8 mouse cellular contexts compared by ENCODE assay signal in genomic region chr1:34434660-34435160, GRCm38 (mm10). TPM values are rescaled to one million over a fixed set of nuclear protein-coding genes. Genes with fewer than 3 reads are reported as not detected.
DNase-seq lines count a peak whose midpoint lies in the region; ATAC-seq lines count a peak whose summit lies in the region.

No protein-coding gene starts in this region.

- H3K4me3 ChIP-seq in hindbrain, embryonic 16.5 days (ENCODE audit: low read length) = peak overlapping the region; percentile 71

- WGBS in hindbrain, embryonic 16.5 days = under 1% methylated on average over 30 of the region's 30 CpGs

- peaks cover 23% of the 10 kb centered on the region for H3K4me1 ChIP-seq in hindbrain, embryonic 16.5 days (ENCODE audit: control insufficient read depth, insufficient read depth, low read depth, low read length)

- peak overlapping the region; percentile 75 for H3K4me2 ChIP-seq in hindbrain, embryonic 16.5 days (ENCODE audit: low read length)

- H3K27ac ChIP-seq in hindbrain, embryonic 16.5 days (ENCODE audit: low read depth, low read length) = peak overlapping the region; percentile 91

- no peaks in the 10 kb centered on the region for H3K27me3 ChIP-seq in hindbrain, embryonic 16.5 days (replicated peaks; ENCODE audit: control insufficient read depth, insufficient read depth, low read length)

- no peaks in the 10 kb centered on the region; the same call in 1 of the 2 replicates for H3K36me3 ChIP-seq in hindbrain, embryonic 16.5 days (ENCODE audit: control insufficient read depth, insufficient read depth, low read length)

- peak; percentile 89 for DNase-seq in ZHBTc4 (ENCODE audit: low read depth, low spot score)
- DNase-seq in cerebellum, postnatal 4 days (ENCODE audit: low spot score in 2 of 2) = peak; percentile 79 to 93
- DNase-seq in gastrocnemius, adult 18-20 months (ENCODE audit: low spot score) = peak; percentile 89
- DNase-seq in left cerebral cortex, adult 18-20 months (ENCODE audit: low spot score in 2 of 2) = peak; percentile 93 to 94
- peak; percentile 86 to 91 for DNase-seq in lung, postnatal 4 days
- DNase-seq in retina, postnatal 1 day = peak; percentile 94
- peak; percentile 83 for DNase-seq in thymus, postnatal 4 days

- H3K9ac ChIP-seq in hindbrain, embryonic 16.5 days (ENCODE audit: low read depth, low read length) = peak overlapping the region; percentile 78

- H3K9me3 ChIP-seq in hindbrain, embryonic 16.5 days (ENCODE audit: control insufficient read depth, low read length) = peaks cover 15% of the 10 kb centered on the region

- ATAC-seq in hindbrain, embryonic 16.5 days = peak; percentile 19; the same call in 1 of the 2 replicates

RNA-seq across cellular contexts. Expression of gene Ccdc115, which starts 4.8 kb away (rescaled TPM):
- 10 to 100 TPM; 11.7 to 12.6 TPM for total RNA-seq in gastrocnemius, adult 18-20 months (2021)
- polyA plus RNA-seq in hindbrain, embryonic 16.5 days (2015; fragmentation: Nextera tagmentation; extraction: Ambion mirVana) = 64.8 and 68.6 TPM in 2 replicates
- total RNA-seq in left cerebral cortex, adult 18-20 months (2021) = 10 to 100 TPM; 12.9 to 15.9 TPM

RNA-seq across cellular contexts. Expression of gene Imp4, which starts 4.9 kb away (rescaled TPM):
- 10 to 100 TPM; 10.3 to 13.4 TPM for total RNA-seq in gastrocnemius, adult 18-20 months (2021)
- polyA plus RNA-seq in hindbrain, embryonic 16.5 days (2015; fragmentation: Nextera tagmentation; extraction: Ambion mirVana) = 50.1 and 54.4 TPM in 2 replicates
- 10 to 100 TPM; 34.2 to 36.5 TPM for total RNA-seq in left cerebral cortex, adult 18-20 months (2021)

RNA-seq across cellular contexts. Expression of gene Ptpn18, which starts 24.9 kb away (rescaled TPM):
- 1 to 10 TPM; 1.4 to 1.9 TPM for total RNA-seq in gastrocnemius, adult 18-20 months (2021)
- polyA plus RNA-seq in hindbrain, embryonic 16.5 days (2015; fragmentation: Nextera tagmentation; extraction: Ambion mirVana) = 4.4 and 4.9 TPM in 2 replicates
- total RNA-seq in left cerebral cortex, adult 18-20 months (2021) = 1 to 10 TPM; 3.0 to 4.5 TPM

Comparison
In these comparisons a context has a peak if more than half of its experiments do, and no peak if none do; other contexts are left out.
1. Peak in every context shown above with its lines: DNase-seq, ATAC-seq, H3K4me3 ChIP-seq and H3K27ac ChIP-seq.